In genomic region chr8:8623486-8623885, GRCm38 (mm10) we compare ENCODE assay signal across 9 mouse cellular contexts. TPM values are rescaled to one million over a fixed set of nuclear protein-coding genes. Genes with fewer than 3 reads are reported as not detected.
DNase-seq lines count a peak whose midpoint lies in the region; ATAC-seq and TF ChIP-seq lines count a peak whose summit lies in the region.
"Had no signal": no experiment of that assay in that cellular context is flagged by ENCODE, and none has a peak within 500 bp of the region (broad histone marks: within the 10 kb centered on the region; RNA-seq: fewer than 3 reads in every experiment).

No protein-coding gene starts in this region.

- 46% methylated on average over 8 of the region's 8 CpGs for WGBS in forebrain, embryonic 14.5 days
- 67% methylated on average over 8 of the region's 8 CpGs for WGBS in forebrain, embryonic 12.5 days
- WGBS in kidney, postnatal 0 days, result 53% methylated on average over 8 of the region's 8 CpGs

- no peak overlapping the region for H3K9ac ChIP-seq in forebrain, embryonic 14.5 days (ENCODE audit: low read length)
- no peak overlapping the region for H3K9ac ChIP-seq in forebrain, embryonic 12.5 days
- H3K9ac ChIP-seq in kidney, postnatal 0 days (ENCODE audit: low read depth, low read length), result no peak overlapping the region

- DNase-seq in forebrain, embryonic 14.5 days (ENCODE audit: low spot score), result peak; percentile 53
- peak; percentile 43 for DNase-seq in right cerebral cortex, adult 18-20 months
- no peak for DNase-seq in right cerebral cortex, postnatal 36 days (ENCODE audit: low spot score in 2 of 2)
- DNase-seq in kidney, postnatal 0 days (ENCODE audit: low spot score), result peak; percentile 57
- peak; percentile 67 for DNase-seq in telencephalon, adult 2 months (ENCODE audit: low read depth, low spot score)
- no peak for DNase-seq in layer of hippocampus, postnatal 25 days (ENCODE audit: extremely low spot score in 1 of 2, low spot score in 1 of 2)
- DNase-seq: layer of hippocampus, postnatal 36 days had no signal

- peaks cover 28% of the 10 kb centered on the region for H3K4me1 ChIP-seq in forebrain, embryonic 14.5 days (ENCODE audit: control insufficient read depth, insufficient read depth, low read length)
- H3K4me1 ChIP-seq in forebrain, embryonic 12.5 days, result peaks cover 30% of the 10 kb centered on the region
- H3K4me1 ChIP-seq in kidney, postnatal 0 days (replicated peaks; ENCODE audit: insufficient read depth, low read length), result no peaks in the 10 kb centered on the region

- H3K27me3 ChIP-seq in forebrain, embryonic 14.5 days (replicated peaks; ENCODE audit: control insufficient read depth, insufficient read depth, low read length), result no peaks in the 10 kb centered on the region
- 0 out of 2 replicates have a peak, but pooled peaks cover 4% of the 10 kb centered on the region for H3K27me3 ChIP-seq in forebrain, embryonic 12.5 days
- H3K27me3 ChIP-seq in kidney, postnatal 0 days (ENCODE audit: insufficient read depth, low read length), result no peaks in the 10 kb centered on the region

- H3K4me2 ChIP-seq in forebrain, embryonic 14.5 days (ENCODE audit: low read length), result no peak overlapping the region
- no peak overlapping the region for H3K4me2 ChIP-seq in forebrain, embryonic 12.5 days
- no peak overlapping the region for H3K4me2 ChIP-seq in kidney, postnatal 0 days (ENCODE audit: low read length)

- peaks cover 58% of the 10 kb centered on the region for H3K36me3 ChIP-seq in forebrain, embryonic 14.5 days (ENCODE audit: control insufficient read depth, insufficient read depth, low read length)
- H3K36me3 ChIP-seq in forebrain, embryonic 12.5 days (replicated peaks), result peaks cover 52% of the 10 kb centered on the region
- H3K36me3 ChIP-seq in kidney, postnatal 0 days (ENCODE audit: insufficient read depth, low read length), result peaks cover 17% of the 10 kb centered on the region

- ATAC-seq in forebrain, embryonic 14.5 days, result no peak
- no peak for ATAC-seq in forebrain, embryonic 12.5 days (ENCODE audit: low FRiP score)
- no peak for ATAC-seq in kidney, postnatal 0 days (replicated peaks; ENCODE audit: low FRiP score, low read depth)
- ATAC-seq in erythroblast, adult 5-6 weeks (replicated peaks; ENCODE audit: low FRiP score, poor library complexity, severe bottlenecking), result no peak

- TF ChIP-seq CTCF in kidney, postnatal 0 days (IDR thresholded peaks at IDR 0.05; ENCODE audit: low read depth), result no peak

- peak overlapping the region; percentile 49; the same call in 1 of the 2 replicates for H3K27ac ChIP-seq in forebrain, embryonic 14.5 days (ENCODE audit: low read depth, low read length)
- no peak overlapping the region for H3K27ac ChIP-seq in forebrain, embryonic 12.5 days
- no peak overlapping the region for H3K27ac ChIP-seq in kidney, postnatal 0 days

- H3K9me3 ChIP-seq in forebrain, embryonic 14.5 days (replicated peaks; ENCODE audit: control insufficient read depth, low read length), result no peaks in the 10 kb centered on the region
- no peaks in the 10 kb centered on the region for H3K9me3 ChIP-seq in forebrain, embryonic 12.5 days
- H3K9me3 ChIP-seq in kidney, postnatal 0 days (replicated peaks; ENCODE audit: low read length), result no peaks in the 10 kb centered on the region

- H3K4me3 ChIP-seq in forebrain, embryonic 14.5 days (ENCODE audit: low read depth, low read length), result no peak overlapping the region
- no peak overlapping the region for H3K4me3 ChIP-seq in forebrain, embryonic 12.5 days (replicated peaks)
- no peak overlapping the region for H3K4me3 ChIP-seq in kidney, postnatal 0 days (replicated peaks; ENCODE audit: low read depth, low read length)

RNA-seq across cellular contexts. Expression of gene Efnb2, which starts 37.6 kb away (rescaled TPM):
- 48.9 and 50.2 TPM in 2 replicates for polyA plus RNA-seq in forebrain, embryonic 14.5 days (2014; fragmentation: Nextera tagmentation; extraction: Ambion mirVana)
- polyA plus RNA-seq in forebrain, embryonic 12.5 days (2016; fragmentation: Nextera tagmentation; extraction: Ambion mirVana), result 57.5 and 68.2 TPM in 2 replicates
- polyA plus RNA-seq in kidney, postnatal 0 days (2015; fragmentation: Nextera tagmentation; extraction: Ambion mirVana), result 24.0 and 27.4 TPM in 2 replicates
- total RNA-seq in erythroblast, adult 5-6 weeks (2015; ENCODE audit: low replicate concordance), result not detected in 2 replicates
- total RNA-seq in erythroblast, adult 5-6 weeks (2017; ENCODE audit: low replicate concordance), result not detected in 2 replicates
- total RNA-seq in layer of hippocampus, postnatal 25 days (2021), result 10 to 100 TPM; 30.5 to 34.1 TPM

Comparison
In these comparisons a context has a peak if more than half of its experiments do, and no peak if none do; other contexts are left out.
1. DNase-seq: peak in forebrain, embryonic 14.5 days (single experiment), right cerebral cortex, adult 18-20 months (single experiment), kidney, postnatal 0 days (single experiment) and telencephalon, adult 2 months (single experiment); none in right cerebral cortex, postnatal 36 days (0 of 2) and layer of hippocampus, postnatal 25 days (0 of 2).